Mouse (Mus musculus) myocyte (in vitro differentiated cells): Measurements from ENCODE around the gene Sf3b3.

Experiments used
- CEBPB ChIP-seq: IDR thresholded peaks from 2 replicates; pipeline ENCODE4 v1.6.1; 2011; ENCODE audit warnings: mild to moderate bottlenecking, moderate library complexity; ENCODE audit not compliant: poor library complexity, insufficient read depth, severe bottlenecking
- E2F4 ChIP-seq: IDR thresholded peaks from one replicate; pipeline ENCODE4 v1.6.1; 2011; ENCODE audit warnings: mild to moderate bottlenecking, control low read depth, moderate library complexity; ENCODE audit not compliant: insufficient read depth
- MAX ChIP-seq: IDR thresholded peaks from one replicate; pipeline ENCODE4 v1.6.1; 2011; ENCODE audit warnings: low read depth, mild to moderate bottlenecking, control low read depth
- MYOD1 ChIP-seq, 3 experiments: IDR thresholded peaks; one replicate each; pipeline ENCODE4 v1.6.1; 2011; ENCODE audit warnings: control low read depth in 2 of 3, low read depth in 2 of 3, mild to moderate bottlenecking in 2 of 3, moderate library complexity in 1 of 3; ENCODE audit not compliant: insufficient read length in 2 of 3, control insufficient read depth in 1 of 3
- MYOG ChIP-seq, 3 experiments: IDR thresholded peaks; one replicate each; pipeline ENCODE4 v1.6.1; 2011; ENCODE audit warnings: control low read depth in 2 of 3, low read depth in 2 of 3, mild to moderate bottlenecking in 2 of 3; ENCODE audit not compliant: insufficient read length in 2 of 3, control insufficient read depth in 1 of 3, insufficient read depth in 1 of 3
- POLR2A ChIP-seq: IDR thresholded peaks from one replicate; pipeline ENCODE4 v1.6.1; 2011; ENCODE audit warnings: low read depth, mild to moderate bottlenecking, control low read depth, moderate library complexity; ENCODE audit not compliant: insufficient read length
- REST ChIP-seq: IDR thresholded peaks from one replicate; pipeline ENCODE4 v1.6.1; 2011; ENCODE audit warnings: mild to moderate bottlenecking, control low read depth, moderate library complexity; ENCODE audit not compliant: insufficient read depth, insufficient read length
- TCF12 ChIP-seq: IDR thresholded peaks from one replicate; pipeline ENCODE4 v1.6.1; 2011; ENCODE audit warnings: mild to moderate bottlenecking, control low read depth; ENCODE audit not compliant: poor library complexity, insufficient read depth, severe bottlenecking
- TCF3 ChIP-seq: IDR thresholded peaks from one replicate; pipeline ENCODE4 v1.6.1; 2011; ENCODE audit warnings: low read depth, control low read depth; ENCODE audit not compliant: insufficient read length
- USF1 ChIP-seq: IDR thresholded peaks from one replicate; pipeline ENCODE4 v1.6.1; 2011; ENCODE audit warnings: low read depth, mild to moderate bottlenecking, control low read depth, moderate library complexity

GRCm38 (mm10) chr8:110785366-110785765 lies 61.2 kb downstream of the Sf3b3 start:
- TF ChIP-seq POLR2A = no peak
- no peak for TF ChIP-seq USF1
- no peak for TF ChIP-seq CEBPB
- no peak for TF ChIP-seq TCF3
- TF ChIP-seq MAX = no peak
- no peak for TF ChIP-seq REST
- no peak for TF ChIP-seq TCF12
- no peak for TF ChIP-seq MYOG (IDR thresholded peaks at IDR 0.05; ENCODE audit: control insufficient read depth in 1 of 3, insufficient read depth in 1 of 3, insufficient read length in 2 of 3, low read depth in 2 of 3)
- no peak for TF ChIP-seq MYOD1 (IDR thresholded peaks at IDR 0.05; ENCODE audit: control insufficient read depth in 1 of 3, insufficient read length in 2 of 3, low read depth in 2 of 3)
- no peak for TF ChIP-seq E2F4
